Mouse (Mus musculus): Measurements from ENCODE around the gene Rbm34. TPM values are rescaled to one million over a fixed set of nuclear protein-coding genes. Genes with fewer than 3 reads are reported as not detected.
"Not testable (repeated sequence)": the region's sequence is repeated elsewhere in the genome, so short reads cannot be mapped to it uniquely, and the experiment has no call there.

Gene Rbm34
- total RNA-seq, 2 experiments from 2014 or later = 14.0 to 14.8 TPM

DNA sequence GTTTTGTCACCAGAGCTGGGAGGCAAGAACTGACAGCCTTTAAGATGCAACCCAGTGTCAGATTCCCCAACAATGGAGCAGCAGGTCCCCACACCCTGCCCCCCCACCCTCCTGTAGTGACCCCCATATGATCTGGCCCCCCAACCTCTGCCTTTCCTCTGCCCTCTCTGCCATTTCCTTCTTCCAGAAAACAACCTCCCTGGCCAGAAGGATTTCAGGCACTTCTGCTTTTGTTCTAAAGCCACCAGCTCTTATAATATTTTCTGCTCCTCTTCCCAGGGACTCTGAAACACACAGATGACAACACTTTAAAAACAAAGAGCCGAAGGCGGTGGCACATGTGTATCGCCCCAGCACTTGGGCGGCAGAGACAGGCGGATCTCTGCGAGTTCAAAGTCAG lies 50.5 kb downstream of the Rbm34 start:
- no peak for DNase-seq (ENCODE audit: low spot score in 2 of 2)

DNA sequence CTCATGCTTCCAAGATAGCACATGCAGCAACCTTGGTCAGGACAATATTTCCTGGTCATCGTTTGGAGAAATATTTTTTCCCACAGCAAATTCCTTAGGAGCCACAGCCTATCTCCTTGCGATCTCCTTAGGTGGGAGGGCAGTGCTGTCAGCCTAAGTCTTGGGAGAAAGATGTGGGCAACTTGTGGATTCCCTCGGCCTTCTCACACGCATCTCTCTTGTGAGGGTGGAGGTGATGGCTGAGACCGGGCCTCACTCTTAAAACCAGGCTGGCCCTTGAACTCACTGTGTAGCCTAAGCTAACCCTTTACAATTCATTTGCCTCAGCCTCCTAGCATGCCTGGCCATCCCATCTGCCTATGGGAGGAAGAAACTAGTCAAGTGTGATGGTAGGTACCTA lies 51.2 kb downstream of the Rbm34 start:
- DNase-seq (ENCODE audit: low spot score in 2 of 2) = no peak

DNA sequence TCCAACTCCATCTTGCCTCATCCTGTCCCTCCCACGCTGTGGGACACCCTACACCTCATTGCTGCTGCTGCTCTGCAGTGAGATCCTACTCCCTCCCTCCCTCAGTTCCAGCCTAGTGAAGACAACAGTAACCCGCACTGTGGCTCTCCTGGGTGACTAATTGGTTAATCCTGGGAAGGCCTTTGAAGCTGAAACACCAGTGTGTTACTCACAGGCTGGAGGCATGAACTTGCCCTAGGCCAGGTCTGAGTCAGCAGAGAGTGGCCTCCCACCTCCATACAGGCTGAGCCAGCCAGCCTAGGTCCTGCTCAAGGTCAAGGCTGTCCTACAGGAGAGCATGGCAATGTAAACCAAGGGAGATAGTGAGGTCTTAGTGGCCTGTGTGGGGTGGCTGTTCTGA lies 51.6 kb downstream of the Rbm34 start:
- no peak for DNase-seq (ENCODE audit: low spot score in 2 of 2)

DNA sequence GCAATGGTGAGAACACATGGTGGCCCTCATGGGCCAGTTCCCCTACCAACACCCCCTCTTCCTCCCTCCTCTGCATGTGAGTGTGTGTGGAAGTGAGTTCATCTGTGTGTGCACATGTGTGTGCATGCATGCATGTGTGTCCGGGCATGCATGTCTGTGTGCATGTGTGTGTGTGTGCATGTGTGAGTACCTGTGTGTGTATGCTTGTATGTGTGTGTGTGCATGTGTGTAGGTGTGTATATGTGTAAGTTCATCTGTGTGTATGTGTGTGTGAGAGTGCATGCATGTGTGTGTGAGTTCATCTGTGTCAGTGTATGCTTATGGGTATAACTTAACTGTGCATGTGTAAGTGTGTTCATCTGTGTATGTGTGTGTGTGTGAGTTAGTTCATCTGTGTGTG lies 52.5 kb downstream of the Rbm34 start:
- DNase-seq (ENCODE audit: low spot score in 2 of 2) = no peak

DNA sequence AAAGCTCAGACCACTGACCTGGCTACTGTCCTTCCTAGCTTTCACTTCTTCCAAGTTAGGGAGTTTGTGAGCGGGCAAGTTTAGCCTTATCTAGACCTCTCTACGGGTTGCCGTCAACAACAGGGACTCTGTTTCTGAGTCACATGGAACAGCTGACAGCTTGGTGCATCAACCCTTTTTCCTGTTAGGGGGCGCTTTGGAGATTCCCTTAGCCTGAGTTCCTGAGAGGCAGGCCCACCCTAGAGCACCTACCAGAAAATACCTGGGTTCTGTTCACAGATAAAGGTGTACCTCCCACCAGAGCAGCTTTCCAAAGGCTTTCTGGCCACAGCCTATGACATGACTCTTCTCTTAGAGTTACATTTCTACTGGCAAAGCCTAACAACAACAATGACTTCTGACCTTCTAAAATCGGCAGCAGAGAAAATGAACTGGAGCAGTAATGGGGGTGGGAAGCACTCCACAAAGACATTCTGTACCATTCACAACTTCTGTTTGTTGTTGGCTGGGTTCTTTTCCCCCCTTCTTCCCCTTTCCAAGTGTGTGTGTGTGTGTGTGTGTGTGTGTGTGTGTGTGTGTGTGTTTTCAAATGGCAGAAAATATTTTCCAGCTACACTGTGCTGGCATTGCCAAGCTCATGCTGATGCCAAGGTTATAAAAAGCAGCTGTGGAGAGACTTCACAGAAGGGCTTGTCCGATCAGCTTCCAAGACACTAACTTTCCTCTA lies 53.5 kb downstream of the Rbm34 start:
- DNase-seq (ENCODE audit: low spot score in 2 of 2) = no peak

DNA sequence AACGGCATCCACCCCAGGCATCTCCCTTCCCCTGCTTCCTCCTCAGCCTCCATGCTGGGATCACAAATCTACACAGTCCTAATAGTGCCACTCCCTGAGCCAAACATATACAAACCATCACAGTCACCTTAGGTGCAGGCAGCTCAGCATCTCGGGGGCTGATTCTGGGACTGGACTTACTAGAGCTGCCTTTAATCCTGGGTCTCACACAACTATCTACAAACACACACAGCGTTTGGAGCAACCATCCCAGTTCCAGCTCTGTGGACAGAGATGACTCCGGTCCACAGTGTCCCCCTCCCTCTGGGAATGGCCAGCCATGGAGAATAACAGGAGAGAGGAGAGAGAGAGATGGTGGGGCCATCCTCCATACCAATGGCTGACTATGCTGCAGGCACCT lies 54.3 kb downstream of the Rbm34 start:
- no peak for DNase-seq (ENCODE audit: low spot score in 2 of 2)

DNA sequence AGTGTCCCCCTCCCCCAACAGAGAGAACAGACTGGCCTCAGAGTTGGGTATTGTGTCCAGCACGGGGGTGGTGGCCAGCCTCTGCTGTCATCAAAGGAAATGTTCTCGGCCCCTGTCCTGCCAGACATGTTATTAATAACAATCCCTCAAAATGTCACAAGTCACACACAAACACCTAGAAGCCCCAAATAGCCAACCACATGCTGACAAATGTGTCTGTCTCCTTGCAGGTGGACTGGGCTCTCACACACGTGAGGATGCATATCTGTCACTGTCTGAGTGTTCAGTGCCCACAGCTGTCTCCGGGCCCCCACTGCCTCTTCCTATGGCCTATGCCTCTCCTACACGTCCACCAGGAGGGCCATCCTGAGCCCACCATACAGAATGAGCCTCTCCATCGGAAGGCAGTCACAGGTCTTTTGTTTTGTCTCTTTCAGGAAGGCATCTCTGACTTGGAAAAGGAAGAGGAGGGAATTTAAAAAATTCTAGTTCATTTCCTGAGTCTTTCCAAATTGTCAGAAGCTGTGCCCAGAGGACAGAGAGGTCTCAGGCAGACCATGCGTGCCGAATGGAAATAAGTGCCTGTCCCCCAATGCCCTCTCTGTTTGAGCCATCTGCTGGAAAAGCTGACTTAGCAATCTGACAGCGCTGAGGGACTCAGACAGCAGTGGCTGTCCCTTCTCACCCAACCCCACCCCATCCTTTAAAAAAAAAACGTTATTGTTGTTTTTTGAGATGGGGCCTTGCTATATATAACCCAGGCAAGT lies 56.1 kb downstream of the Rbm34 start:
- no peak for DNase-seq (ENCODE audit: low spot score in 2 of 2)

DNA sequence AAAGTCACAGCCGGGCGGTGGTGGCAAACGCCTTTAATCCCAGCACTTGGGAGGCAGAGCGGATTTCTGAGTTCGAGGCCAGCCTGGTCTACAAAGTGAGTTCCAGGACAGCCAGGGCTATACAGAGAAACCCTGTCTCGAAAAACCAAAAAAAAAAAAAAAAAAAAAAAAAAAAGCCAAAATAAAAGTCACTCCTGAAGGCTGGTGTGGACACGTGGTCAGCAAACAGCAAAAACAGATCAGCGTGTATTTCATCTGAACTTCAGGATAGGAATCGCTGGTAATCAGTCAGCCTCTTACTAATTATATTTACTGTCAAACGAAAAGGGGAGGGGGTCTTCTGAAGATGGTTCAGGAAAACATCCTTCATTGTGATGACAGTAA lies 56.8 kb downstream of the Rbm34 start:
- not testable (repeated sequence) for DNase-seq (ENCODE audit: low spot score in 2 of 2)

DNA sequence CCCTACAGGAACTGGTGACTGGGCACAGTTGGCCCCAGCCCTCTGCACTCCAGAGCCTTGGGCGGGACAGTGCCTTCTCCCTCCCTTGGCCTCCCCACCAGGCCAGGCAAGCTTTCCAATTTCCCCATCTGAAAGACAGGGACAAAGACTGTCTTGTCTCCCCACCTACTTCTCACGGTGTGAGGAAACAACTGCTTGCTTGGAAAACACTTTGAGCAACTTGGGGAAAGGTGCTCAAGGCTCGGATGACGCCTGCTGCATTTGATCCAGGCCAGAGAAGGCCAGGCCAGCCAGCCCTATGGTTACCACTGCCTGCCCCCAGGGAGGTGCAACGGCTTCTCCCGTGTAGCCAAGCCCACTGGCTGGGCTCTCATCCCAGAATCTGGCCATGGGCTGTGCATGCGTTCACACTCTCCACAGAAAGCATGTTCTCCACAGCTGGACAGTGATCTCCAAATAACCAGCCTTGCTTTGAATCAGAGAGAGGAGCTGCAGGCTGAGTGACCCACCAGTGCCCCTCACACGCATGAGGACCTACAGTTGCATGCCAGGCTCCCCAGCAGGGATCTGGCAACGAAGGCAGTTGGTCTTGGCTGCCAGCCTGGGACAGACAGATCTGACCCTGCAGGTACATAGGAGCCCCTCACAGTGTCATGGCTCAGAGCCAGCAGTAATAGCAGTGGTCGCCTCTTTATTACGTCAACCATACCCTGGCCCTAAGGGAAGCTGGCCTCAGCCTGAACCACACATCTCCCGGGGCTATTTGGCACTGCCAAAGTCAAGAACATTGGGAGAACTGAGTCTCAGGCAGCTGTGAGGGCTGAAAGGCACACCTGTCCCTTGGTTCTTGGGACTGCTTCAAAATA lies 57.4 kb downstream of the Rbm34 start:
- DNase-seq (ENCODE audit: low spot score in 2 of 2) = peak in 1 of 2 experiments; percentile 45

DNA sequence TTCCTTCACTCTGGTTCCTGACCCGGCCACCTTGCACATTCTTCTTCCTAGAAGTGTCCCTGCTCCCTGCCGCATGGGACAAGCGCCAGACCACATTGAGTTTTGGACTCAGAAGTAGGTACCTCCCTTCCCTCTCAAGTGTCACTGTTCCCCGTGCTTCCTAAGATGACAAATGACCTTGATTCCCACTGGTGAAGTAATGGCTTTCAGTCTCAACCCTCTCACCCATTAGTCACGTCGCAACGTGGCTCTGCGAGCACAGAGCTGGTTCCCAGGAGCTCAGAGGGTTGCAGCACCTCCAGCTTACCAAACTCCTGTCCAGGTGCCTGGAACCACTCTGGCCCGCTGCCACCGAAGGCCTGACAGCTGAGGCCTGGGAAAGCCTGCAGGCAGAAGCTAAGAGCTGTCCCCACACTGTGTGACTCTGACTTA lies 61.5 kb downstream of the Rbm34 start:
- DNase-seq (ENCODE audit: low spot score in 2 of 2) = no peak

DNA sequence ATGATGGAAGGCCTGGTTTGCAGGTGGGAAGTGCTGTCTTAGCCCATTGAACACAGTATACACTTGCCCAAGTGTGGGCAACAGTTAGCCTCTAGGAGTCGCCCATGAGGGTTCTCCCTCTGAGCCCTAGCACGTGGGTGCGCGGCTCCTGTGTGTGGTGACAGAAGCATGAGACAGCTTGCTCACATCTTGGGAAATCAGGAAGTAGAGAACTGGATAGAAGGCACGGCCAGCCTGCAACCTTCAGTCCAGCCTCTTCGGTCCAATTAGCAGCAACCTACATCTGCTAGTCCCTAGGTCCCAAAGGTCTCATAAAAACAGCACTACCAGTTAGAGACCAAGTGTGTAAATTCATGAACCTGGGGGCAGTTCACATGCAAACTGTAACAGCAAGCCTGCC lies 62.1 kb downstream of the Rbm34 start:
- DNase-seq (ENCODE audit: low spot score in 2 of 2) = no peak

DNA sequence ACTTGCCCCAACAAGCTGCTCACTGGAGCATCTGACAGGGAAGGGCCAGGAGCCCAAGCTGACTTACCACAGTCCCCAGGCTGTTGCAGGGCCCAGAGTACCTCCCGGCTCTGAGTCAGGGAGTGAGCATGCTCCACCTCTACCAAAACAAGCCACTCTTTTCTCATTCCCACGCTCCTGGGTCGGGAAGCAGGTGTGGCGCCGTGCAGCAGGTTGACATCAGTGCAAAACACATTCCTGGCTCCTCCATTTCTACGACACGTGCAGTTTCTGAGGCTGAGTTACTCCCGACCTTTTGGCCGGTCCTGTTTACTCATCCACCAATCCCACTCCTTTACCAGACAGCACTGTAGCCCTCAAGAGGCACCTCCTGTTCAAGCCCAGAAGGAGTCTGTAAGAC lies 62.9 kb downstream of the Rbm34 start:
- DNase-seq (ENCODE audit: low spot score in 2 of 2) = no peak

DNA sequence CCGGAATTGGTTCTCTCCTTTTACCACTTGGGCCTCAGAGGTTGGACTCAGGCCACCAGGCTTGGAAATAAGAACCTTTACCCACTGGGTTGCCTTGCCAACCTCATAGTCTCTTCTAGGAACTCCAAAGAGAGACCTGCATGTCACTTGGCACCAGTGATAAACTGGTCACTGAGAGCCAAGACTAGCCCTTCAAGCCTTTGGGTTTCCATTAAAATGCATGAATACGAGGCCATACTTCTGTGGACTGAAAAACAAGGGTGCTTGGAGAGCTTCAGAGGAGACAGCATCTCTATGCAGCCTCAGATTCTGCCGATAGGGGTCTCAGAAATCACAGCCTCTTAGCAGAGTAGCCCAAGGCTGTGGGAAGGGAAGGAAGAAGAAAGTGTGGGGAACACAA lies 63.5 kb downstream of the Rbm34 start:
- DNase-seq (ENCODE audit: low spot score in 2 of 2) = peak in 1 of 2 experiments; percentile 77

DNA sequence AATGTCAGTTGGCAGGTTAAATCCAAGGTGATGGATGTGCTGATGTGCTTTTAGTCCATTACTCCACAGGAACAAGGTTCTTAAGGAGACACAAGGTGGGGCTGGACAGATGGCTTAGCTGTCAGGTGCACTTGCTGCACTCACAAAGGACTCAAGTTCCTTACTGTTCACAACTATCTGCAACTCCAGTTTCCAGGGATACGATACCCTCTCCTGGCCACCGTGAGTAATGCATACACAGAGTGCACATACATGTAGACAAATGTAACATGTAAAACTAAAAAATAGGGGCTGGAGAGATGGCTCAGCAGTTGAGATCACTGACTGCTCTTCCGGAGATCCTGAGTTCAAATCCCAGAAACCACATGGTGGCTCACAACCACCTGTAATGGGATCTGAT lies 65.5 kb downstream of the Rbm34 start:
- DNase-seq (ENCODE audit: low spot score in 2 of 2) = no peak

DNA sequence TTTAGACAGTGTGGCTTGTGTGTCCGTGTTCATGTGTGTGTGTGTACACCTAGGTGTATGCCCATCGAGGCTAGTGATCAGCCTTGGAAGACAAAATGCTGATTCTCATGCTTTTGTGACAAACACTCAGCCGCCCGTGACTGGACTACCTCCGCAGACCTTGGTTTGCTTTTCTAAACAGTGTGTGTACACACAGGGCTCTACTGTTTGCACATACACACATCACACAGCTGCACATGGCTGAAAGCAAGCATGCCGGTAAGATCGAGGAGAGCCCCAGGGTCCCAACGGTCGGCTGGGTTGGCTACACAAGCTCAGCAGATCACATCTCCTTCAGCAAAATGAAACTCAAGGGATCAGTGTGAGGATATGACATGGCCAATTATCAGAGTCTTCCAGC lies 66.9 kb downstream of the Rbm34 start:
- DNase-seq (ENCODE audit: low spot score in 2 of 2) = no peak

DNA sequence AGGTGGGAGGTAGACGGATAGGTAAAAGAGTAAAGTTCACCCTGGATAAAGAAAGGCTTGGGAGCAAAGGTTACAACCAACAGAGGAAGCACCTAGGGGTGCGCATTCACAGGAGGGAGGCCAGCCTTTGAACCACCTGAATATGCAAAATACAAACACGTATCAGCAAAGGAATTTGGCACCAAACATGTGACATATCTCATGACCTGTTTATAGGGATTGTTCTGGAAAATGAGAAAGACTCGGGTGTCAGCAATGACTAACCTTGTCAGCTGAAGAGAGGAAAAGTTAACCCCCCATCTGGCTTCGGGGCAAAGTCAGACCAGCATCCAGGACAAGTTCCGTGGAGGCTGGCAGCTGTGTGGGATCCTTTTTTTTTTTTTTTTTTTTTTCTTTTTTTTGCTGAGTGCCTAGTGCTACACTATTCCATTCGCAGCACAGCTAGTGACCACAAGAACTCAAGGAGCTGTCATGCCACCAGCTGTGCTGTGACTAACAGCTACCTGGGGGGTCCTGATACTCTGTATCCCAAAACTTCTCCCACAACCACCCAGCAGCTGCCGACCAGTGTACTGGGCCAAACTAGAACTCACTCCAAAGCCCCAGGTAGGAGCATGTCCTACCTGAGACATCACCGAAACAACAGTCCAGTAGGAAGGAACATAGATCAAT lies 67.5 kb downstream of the Rbm34 start:
- DNase-seq (ENCODE audit: low spot score in 2 of 2) = no peak

DNA sequence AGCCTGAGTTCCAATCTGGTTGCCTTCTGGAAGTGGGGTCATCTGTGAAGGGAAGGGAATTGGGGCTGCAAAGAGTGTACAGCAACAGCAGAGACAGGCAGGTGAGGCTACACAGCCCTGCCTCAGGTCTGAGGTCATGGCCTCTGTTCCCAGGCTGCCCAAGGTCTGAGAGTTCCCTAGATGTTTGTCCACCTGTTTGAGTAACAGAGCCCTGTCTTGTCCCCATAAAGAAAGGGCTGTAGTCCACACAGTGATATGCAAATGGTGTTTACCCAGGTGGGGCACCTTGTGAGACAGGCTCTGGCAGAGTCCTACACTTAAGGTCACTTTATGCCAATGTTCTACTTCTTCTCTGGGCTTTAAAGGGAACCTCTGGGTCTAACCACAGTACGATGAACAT lies 69.3 kb downstream of the Rbm34 start:
- DNase-seq (ENCODE audit: low spot score in 2 of 2) = no peak

DNA sequence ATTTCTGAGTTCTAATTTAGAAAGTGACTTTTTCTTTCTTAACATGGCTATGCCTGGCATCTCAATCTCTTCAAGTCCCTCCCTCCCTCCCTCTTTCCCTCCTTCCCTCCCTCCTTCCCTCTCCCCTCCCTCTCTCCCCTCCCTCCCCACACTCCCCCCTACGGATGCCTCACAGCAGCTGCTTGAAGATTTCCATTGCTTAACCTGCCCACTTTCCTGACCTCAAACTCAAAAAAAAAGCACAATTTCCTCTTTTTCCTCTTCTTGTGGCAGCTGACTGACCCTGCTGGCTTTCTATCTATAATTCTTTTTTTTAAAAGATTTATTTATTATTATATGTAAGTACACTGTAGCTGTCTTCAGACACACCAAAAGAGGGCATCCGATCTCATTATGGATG lies 69.8 kb downstream of the Rbm34 start:
- no peak for DNase-seq (ENCODE audit: low spot score in 2 of 2)

All from layer of hippocampus, postnatal 14 days (tissue).